Comparison of ENCODE assay signal across 9 mouse cellular contexts in genomic region chr10:79797326-79797725, GRCm38 (mm10). TPM values are rescaled to one million over a fixed set of nuclear protein-coding genes. Genes with fewer than 3 reads are reported as not detected.
A peak's percentile ranks its signal among the peaks of the same experiment; 100 is the strongest.
DNase-seq lines count a peak whose midpoint lies in the region; ATAC-seq and TF ChIP-seq lines count a peak whose summit lies in the region.
"Had no signal": no experiment of that assay in that cellular context is flagged by ENCODE, and none has a peak within 500 bp of the region (broad histone marks: within the 10 kb centered on the region; RNA-seq: fewer than 3 reads in every experiment).

No protein-coding gene starts in this region.

- WGBS in hindbrain, postnatal 0 days, result 40% methylated on average over 15 of the region's 15 CpGs

- H3K4me2 ChIP-seq in hindbrain, postnatal 0 days (ENCODE audit: low read depth, low read length), result peak overlapping the region; percentile 30; the same call in 1 of the 2 replicates

- no peaks in the 10 kb centered on the region for H3K9me3 ChIP-seq in hindbrain, postnatal 0 days (ENCODE audit: low read length)

- H3K9ac ChIP-seq in hindbrain, postnatal 0 days (replicated peaks; ENCODE audit: low read length), result no peak overlapping the region

- H3K27me3 ChIP-seq in hindbrain, postnatal 0 days (ENCODE audit: insufficient read depth, low read length), result no peaks in the 10 kb centered on the region

- TF ChIP-seq CTCF in hindbrain, postnatal 0 days (IDR thresholded peaks at IDR 0.05; ENCODE audit: low read depth), result no peak

- no peak overlapping the region for H3K27ac ChIP-seq in hindbrain, postnatal 0 days

- no peaks in the 10 kb centered on the region for H3K36me3 ChIP-seq in hindbrain, postnatal 0 days (ENCODE audit: insufficient read depth, low read length)

- H3K4me1 ChIP-seq in hindbrain, postnatal 0 days (ENCODE audit: insufficient read depth, low read length), result peaks cover 19% of the 10 kb centered on the region

- ATAC-seq in hindbrain, postnatal 0 days, result no peak

- peak; percentile 39 for DNase-seq in thymus, postnatal 25 days
- DNase-seq in thymus, postnatal 10 days (ENCODE audit: low spot score in 2 of 2), result no peak
- DNase-seq in heart, adult 18-20 months, result peak; percentile 74 to 86
- no peak for DNase-seq in hindbrain, postnatal 0 days (ENCODE audit: low spot score)
- DNase-seq in thymus, postnatal 4 days, result peak; percentile 62
- no peak for DNase-seq in adrenal gland, postnatal 36 days
- no peak for DNase-seq in spleen, postnatal 10 days (ENCODE audit: low spot score in 2 of 2)
- DNase-seq in frontal cortex, postnatal 25 days (ENCODE audit: low spot score in 2 of 2), result no peak

- no peak overlapping the region for H3K4me3 ChIP-seq in hindbrain, postnatal 0 days (ENCODE audit: low read length)

RNA-seq across cellular contexts. Expression of gene Palm, which starts 4.0 kb away (rescaled TPM):
- total RNA-seq in heart, adult 18-20 months (2021), result 10 to 100 TPM; 44.3 to 45.7 TPM
- 156 and 157 TPM in 2 replicates for total RNA-seq in hindbrain, postnatal 0 days (2014; rRNA removed)
- 221 and 242 TPM in 2 replicates for polyA plus RNA-seq in hindbrain, postnatal 0 days (2015; fragmentation: Nextera tagmentation; extraction: Ambion mirVana)
- 10 to 100 TPM; 75.4 to 93.7 TPM for total RNA-seq in adrenal gland, postnatal 36 days (2021)

RNA-seq across cellular contexts. Expression of gene Prss57, which starts 6.6 kb away (rescaled TPM):
- total RNA-seq in heart, adult 18-20 months (2021), result not detected
- 0.54 and 1.8 TPM in 2 replicates for total RNA-seq in hindbrain, postnatal 0 days (2014; rRNA removed)
- 0.13 and 0.33 TPM in 2 replicates for polyA plus RNA-seq in hindbrain, postnatal 0 days (2015; fragmentation: Nextera tagmentation; extraction: Ambion mirVana)
- total RNA-seq in adrenal gland, postnatal 36 days (2021), result not detected
- total RNA-seq: monocyte, adult 5-6 weeks had no signal

RNA-seq across cellular contexts. Expression of gene Fstl3, which starts 20.3 kb away (rescaled TPM):
- total RNA-seq in heart, adult 18-20 months (2021), result 1 to 10 TPM; 3.5 to 4.5 TPM
- total RNA-seq in hindbrain, postnatal 0 days (2014; rRNA removed), result 2.6 and 3.3 TPM in 2 replicates
- 3.1 and 3.2 TPM in 2 replicates for polyA plus RNA-seq in hindbrain, postnatal 0 days (2015; fragmentation: Nextera tagmentation; extraction: Ambion mirVana)
- total RNA-seq in adrenal gland, postnatal 36 days (2021), result 10 to 100 TPM; 11.3 to 22.9 TPM

RNA-seq across cellular contexts. Expression of gene Misp, which starts 23.5 kb away (rescaled TPM):
- total RNA-seq in heart, adult 18-20 months (2021), result under 1 TPM; 0.42 to 0.67 TPM
- total RNA-seq in hindbrain, postnatal 0 days (2014; rRNA removed), result 0.05 and 0.22 TPM in 2 replicates
- 0.33 TPM in 1 of 2 replicates, not detected in the other for polyA plus RNA-seq in hindbrain, postnatal 0 days (2015; fragmentation: Nextera tagmentation; extraction: Ambion mirVana)
- under 1 TPM in 1 of 2 experiments, not detected in 1; 0.43 TPM for total RNA-seq in adrenal gland, postnatal 36 days (2021)
- total RNA-seq: monocyte, adult 5-6 weeks had no signal

RNA-seq across cellular contexts. Expression of gene Rnf126, which starts 30.6 kb away (rescaled TPM):
- total RNA-seq in heart, adult 18-20 months (2021), result 10 to 100 TPM; 22.0 to 23.1 TPM
- total RNA-seq in hindbrain, postnatal 0 days (2014; rRNA removed), result 112 and 120 TPM in 2 replicates
- 108 and 119 TPM in 2 replicates for polyA plus RNA-seq in hindbrain, postnatal 0 days (2015; fragmentation: Nextera tagmentation; extraction: Ambion mirVana)
- 10 to 100 TPM; 53.0 to 55.2 TPM for total RNA-seq in adrenal gland, postnatal 36 days (2021)

Comparison
In these comparisons a context has a peak if more than half of its experiments do, and no peak if none do; other contexts are left out.
1. DNase-seq: peak in thymus, postnatal 25 days (single experiment), heart, adult 18-20 months (2 of 2) and thymus, postnatal 4 days (single experiment); none in thymus, postnatal 10 days (0 of 2), hindbrain, postnatal 0 days (single experiment), adrenal gland, postnatal 36 days (0 of 2), spleen, postnatal 10 days (0 of 2) and frontal cortex, postnatal 25 days (0 of 2).